Mouse (Mus musculus): ENCODE results near the gene Arhgap15.

Arhgap15 gene

GRCm38 (mm10) chr2:44354786-44355185, 606.2 kb downstream of the Arhgap15 start:
- DNase-seq (ENCODE audit: low spot score): no peak

GRCm38 (mm10) chr2:44355316-44355715, 606.7 kb downstream of the Arhgap15 start:
- no peak for DNase-seq (ENCODE audit: low spot score)

DNA sequence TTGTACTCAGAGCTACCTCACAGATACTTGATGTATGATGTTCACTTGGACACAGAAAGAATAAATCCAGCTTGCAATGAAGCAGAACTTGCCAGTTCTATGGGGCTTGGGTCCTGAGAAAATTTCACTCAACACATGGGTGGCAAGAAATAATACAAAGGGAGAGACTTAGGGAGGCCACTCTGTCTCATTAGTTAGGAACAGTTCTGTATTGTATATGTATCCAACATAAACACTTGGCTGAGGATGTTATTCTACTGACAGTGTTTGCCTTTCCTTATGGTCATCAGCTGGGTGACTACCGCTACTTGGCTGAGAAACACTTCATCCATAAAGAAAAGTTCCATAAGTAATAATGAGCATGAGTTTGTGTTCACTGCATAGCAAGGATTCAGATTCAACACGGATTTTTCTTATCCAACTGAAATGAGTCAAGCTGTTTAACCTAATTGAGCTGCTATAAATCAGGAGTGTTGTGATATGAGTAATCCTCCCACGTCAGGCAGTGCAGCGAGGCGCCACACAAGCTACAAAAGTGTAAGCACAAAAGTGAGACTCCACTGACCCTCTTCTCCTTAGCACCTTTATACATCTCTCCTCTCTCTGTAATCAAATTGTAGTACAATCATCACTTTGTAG, 607.7 kb downstream of the Arhgap15 start:
- no peak for DNase-seq (ENCODE audit: low spot score)

GRCm38 (mm10) chr2:44356887-44357251, 608.2 kb downstream of the Arhgap15 start:
- no peak for DNase-seq (ENCODE audit: low spot score)

DNA sequence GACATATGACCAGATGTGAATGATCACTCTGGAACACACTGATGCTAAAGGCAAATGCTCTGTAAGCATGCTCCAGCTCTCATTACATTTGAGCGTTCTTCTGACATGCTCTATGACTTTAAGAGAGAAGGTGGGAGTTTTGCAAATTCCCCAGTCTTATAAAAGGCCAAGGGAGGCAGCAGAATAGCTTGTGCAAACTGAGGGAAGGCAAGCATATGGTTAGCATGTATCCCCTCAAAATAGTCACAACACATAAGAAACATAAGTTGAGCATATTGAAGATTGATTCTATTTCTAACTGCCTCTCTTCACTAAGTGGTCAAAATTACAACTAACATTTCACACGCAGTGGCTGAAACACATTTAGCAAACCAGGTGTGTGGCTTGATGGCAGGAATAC, 631.6 kb downstream of the Arhgap15 start:
- DNase-seq (ENCODE audit: low spot score): no peak

- no peak for DNase-seq (ENCODE audit: low spot score)
Measured at GRCm38 (mm10) chr2:44384541-44384940, 635.9 kb downstream of the Arhgap15 start.

- DNase-seq (ENCODE audit: low spot score): no peak
Measured at GRCm38 (mm10) chr2:44389556-44389955, 640.9 kb downstream of the Arhgap15 start.

DNA sequence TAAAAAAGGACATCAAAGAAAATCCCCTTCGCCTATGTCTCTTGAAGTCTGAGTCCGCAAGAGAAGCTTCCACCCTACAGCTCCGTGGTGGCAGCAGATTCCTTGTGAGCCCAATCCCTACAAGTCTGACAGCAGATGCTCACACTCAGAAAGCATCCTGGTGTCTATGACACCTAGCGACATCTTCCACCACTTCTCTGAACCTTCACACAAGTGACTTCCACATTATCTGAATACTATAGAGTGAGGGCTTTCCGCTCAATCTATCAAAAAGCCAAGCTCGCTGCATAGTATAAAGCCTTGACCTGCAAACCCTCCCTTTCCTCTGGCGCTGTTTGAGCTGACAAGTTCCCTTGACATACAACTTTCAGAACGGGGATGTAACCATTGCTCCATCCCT, 645.2 kb downstream of the Arhgap15 start:
- DNase-seq (ENCODE audit: low spot score): no peak

- DNase-seq (ENCODE audit: low spot score): no peak
Measured at GRCm38 (mm10) chr2:44394956-44395501, 646.4 kb downstream of the Arhgap15 start.

- no peak for DNase-seq (ENCODE audit: low spot score)
Measured at GRCm38 (mm10) chr2:44395577-44395976, 647.0 kb downstream of the Arhgap15 start.

DNA sequence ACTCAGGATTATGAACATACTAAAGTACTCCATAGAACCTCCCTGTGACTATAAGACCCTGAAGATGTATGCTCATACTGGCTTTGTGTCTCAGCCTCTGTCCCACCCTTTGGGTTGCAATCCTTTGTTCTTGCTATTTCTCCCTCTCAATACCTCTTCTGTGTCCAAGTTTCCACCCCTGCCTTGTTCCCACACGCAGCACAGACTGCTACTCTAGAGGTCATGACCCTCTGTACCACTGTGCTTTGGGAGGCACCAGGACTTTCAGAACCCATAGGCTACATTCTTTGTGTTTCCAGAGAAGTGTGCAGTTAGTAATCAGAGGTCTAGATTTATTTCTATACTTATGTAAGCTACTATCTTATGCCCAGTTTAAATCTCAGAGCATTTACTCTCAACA, 648.6 kb downstream of the Arhgap15 start:
- DNase-seq (ENCODE audit: low spot score): no peak

- DNase-seq (ENCODE audit: low spot score): no peak
Measured at GRCm38 (mm10) chr2:44397735-44398337, 649.2 kb downstream of the Arhgap15 start.

GRCm38 (mm10) chr2:44399191-44399926, 650.7 kb downstream of the Arhgap15 start:
- DNase-seq (ENCODE audit: low spot score): no peak

GRCm38 (mm10) chr2:44401704-44402422, 653.2 kb downstream of the Arhgap15 start:
- no peak for DNase-seq (ENCODE audit: low spot score)

DNA sequence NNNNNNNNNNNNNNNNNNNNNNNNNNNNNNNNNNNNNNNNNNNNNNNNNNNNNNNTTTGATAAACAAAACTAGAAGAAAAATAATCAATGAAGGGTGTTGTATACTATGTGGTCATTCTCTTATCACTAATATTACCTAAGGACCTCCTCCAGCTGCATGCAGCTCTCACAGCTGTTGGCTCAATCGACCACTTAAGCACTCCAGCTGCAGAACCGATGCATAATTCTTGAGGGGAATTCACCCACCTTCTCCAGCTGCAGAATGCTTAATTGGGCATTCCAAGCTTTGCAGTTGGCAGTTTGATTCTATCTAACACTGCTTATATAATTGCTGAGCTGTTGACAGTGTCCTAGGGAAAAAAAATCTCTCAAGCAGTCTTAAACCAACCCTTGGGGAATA, 663.0 kb downstream of the Arhgap15 start:
- no peak for DNase-seq (ENCODE audit: low spot score)

GRCm38 (mm10) chr2:44416331-44416730, 667.7 kb downstream of the Arhgap15 start:
- DNase-seq (ENCODE audit: low spot score): no peak

DNA sequence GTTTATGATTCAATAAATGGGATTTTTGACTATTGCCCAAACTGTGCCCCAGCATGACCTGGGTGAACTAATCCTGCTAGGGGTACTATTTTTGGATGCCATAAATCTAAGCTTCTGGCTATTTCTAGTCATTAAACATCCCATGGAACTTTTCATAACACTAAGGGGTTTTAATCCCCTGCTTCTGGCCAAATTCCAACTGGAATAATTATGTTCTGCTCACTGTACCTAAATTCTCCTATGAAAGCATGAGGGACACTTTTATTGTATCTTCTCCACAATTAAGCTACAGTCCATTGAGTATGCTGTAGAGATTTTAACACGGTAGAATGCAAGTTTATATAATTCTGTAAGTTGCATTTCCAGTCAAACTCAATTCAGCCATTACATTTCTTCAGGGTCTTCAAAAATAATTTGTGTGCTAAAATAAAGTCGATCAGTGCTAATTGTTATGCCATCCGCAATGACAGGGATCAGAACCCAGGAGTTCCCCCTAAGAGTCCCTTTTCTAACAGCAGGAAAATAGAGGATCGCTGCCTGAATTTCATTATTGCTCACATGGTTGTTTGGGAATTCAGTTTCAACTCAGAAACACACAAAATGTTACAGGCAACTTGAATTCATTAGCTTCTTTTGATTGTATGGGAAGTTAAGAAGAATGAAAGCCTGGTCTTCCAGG, 671.1 kb downstream of the Arhgap15 start:
- no peak for DNase-seq (ENCODE audit: low spot score)

GRCm38 (mm10) chr2:44430521-44430920, 681.9 kb downstream of the Arhgap15 start:
- no peak for DNase-seq (ENCODE audit: low spot score)

GRCm38 (mm10) chr2:44436652-44437051, 688.0 kb downstream of the Arhgap15 start:
- DNase-seq (ENCODE audit: low spot score): no peak

- DNase-seq (ENCODE audit: low spot score): no peak
Measured at GRCm38 (mm10) chr2:44437496-44438057, 689.0 kb downstream of the Arhgap15 start.

DNA sequence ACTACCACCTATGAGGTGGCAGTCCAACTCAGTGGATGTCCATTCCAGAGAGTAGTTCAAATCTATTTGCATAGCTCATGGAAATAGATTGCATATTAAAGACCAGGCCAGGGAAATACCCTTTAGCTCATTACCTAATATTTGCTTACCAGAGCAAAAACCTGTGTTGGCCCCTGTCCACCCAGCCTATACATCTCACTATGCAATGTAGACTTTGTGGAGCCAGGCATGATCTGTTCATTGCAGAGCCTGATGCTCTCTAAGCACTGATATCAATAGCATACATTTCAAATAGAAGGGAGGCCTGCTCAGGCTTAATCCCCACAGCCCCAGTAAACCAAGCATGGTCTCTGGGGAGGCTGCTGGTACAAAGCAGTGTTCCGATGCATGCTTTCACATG, 689.4 kb downstream of the Arhgap15 start:
- DNase-seq (ENCODE audit: low spot score): no peak

GRCm38 (mm10) chr2:44444938-44445337, 696.3 kb downstream of the Arhgap15 start:
- no peak for DNase-seq (ENCODE audit: low spot score)

Measured in urinary bladder, postnatal 10 days (tissue).